Mouse (Mus musculus) hindbrain, embryonic 16.5 days (tissue): Measurements from ENCODE around the gene Aoc3. TPM values are rescaled to one million over a fixed set of nuclear protein-coding genes. Genes with fewer than 3 reads are reported as not detected.
A peak's percentile ranks its signal among the peaks of the same experiment; 100 is the strongest.

Experiments
- ATAC-seq: fragments of 200-750 bp; cut with Nextera tagmentation; 2 replicates; pipeline ENCODE4 v1.8.0; 2017; ENCODE audit warnings: moderate TSS enrichment, moderate library complexity
- H3K27ac ChIP-seq: fragments of 300-500 bp; sonication (generic); 2 replicates; pipeline ENCODE4 v1.5.1; 2014; ENCODE audit warnings: low read depth, mild to moderate bottlenecking, control low read depth, low read length, moderate library complexity
- H3K27me3 ChIP-seq: fragments of 300-500 bp; sonication (generic); replicated peaks from 2 replicates; pipeline ENCODE4 v1.6.1; 2014; ENCODE audit warnings: low read length; ENCODE audit not compliant: control insufficient read depth, insufficient read depth
- H3K36me3 ChIP-seq: fragments of 300-500 bp; sonication (generic); 2 replicates; pipeline ENCODE4 v1.6.1; 2014; ENCODE audit warnings: mild to moderate bottlenecking, low read length, moderate library complexity, mixed read lengths; ENCODE audit not compliant: control insufficient read depth, insufficient read depth
- H3K4me1 ChIP-seq: fragments of 300-500 bp; sonication (generic); 2 replicates; pipeline ENCODE4 v1.6.1; 2014; ENCODE audit warnings: low read depth, low read length; ENCODE audit not compliant: control insufficient read depth, insufficient read depth
- H3K4me2 ChIP-seq: fragments of 300-500 bp; sonication (generic); 2 replicates; pipeline ENCODE4 v1.6.1; 2014; ENCODE audit warnings: mild to moderate bottlenecking, low read length, control low read depth, moderate library complexity
- H3K4me3 ChIP-seq: fragments of 300-500 bp; sonication (generic); 2 replicates; pipeline ENCODE4 v1.5.1; 2014; ENCODE audit warnings: mild to moderate bottlenecking, low read length, control low read depth, moderate library complexity
- H3K9ac ChIP-seq: fragments of 300-500 bp; sonication (generic); 2 replicates; pipeline ENCODE4 v1.6.1; 2014; ENCODE audit warnings: low read depth, mild to moderate bottlenecking, control low read depth, low read length, moderate library complexity
- H3K9me3 ChIP-seq: fragments of 300-500 bp; sonication (generic); 2 replicates; pipeline ENCODE4 v1.6.1; 2014; ENCODE audit warnings: mild to moderate bottlenecking, low read length, moderate library complexity; ENCODE audit not compliant: control insufficient read depth
- WGBS: fragments of 180-500 bp; shearing (Covaris S2); extraction: QIAGEN DNeasy Blood & Tissue Kit; methylation state at CpG from one replicate; pipeline ENCODE4 v1.1.7; 2014; 5-methylcytosine and 5-hydroxymethylcytosine counted together
- polyA plus RNA-seq: library from polyadenylated mRNA; unstranded; fragments of >200 nt; fragmentation: Nextera tagmentation; extraction: Ambion mirVana; gene quantifications from 2 replicates; pipeline ENCODE4 v1.2.1, GENCODE M21; 2015

Aoc3 gene
- polyA plus RNA-seq = 0.15 and 0.29 TPM in 2 replicates

DNA sequence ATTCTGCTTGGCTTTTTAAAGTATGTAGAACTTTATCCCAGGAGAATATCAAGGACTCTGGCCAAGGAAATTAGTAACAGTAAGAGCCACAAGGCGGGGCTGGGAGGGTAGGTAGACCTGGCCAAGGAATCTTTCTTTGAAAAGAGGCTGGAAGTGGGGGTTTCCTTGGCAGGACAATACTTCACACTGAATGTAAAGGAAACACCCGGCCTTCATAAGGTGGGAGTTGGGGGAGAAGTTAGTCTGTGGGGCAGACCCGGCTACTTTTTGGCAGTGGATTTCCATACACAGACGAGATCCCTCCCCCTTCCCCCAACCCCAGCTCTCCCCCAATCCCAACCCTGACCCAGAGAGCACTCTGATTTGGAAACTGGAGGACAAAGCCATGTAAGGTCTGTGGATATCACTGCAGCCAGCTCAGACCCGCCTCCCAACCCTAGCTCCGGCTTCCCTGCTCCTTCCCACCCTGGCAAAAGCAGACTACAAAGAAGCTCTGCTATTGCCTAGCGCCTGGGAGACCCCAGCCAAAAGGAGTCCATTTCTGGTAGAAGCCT lies at the start of gene Aoc3:
TSS of gene Aoc3 (plus strand) at position 235 of the 554 bp plus-strand sequence.
- WGBS = 67% methylated on average over 7 of the region's 7 CpGs

DNA sequence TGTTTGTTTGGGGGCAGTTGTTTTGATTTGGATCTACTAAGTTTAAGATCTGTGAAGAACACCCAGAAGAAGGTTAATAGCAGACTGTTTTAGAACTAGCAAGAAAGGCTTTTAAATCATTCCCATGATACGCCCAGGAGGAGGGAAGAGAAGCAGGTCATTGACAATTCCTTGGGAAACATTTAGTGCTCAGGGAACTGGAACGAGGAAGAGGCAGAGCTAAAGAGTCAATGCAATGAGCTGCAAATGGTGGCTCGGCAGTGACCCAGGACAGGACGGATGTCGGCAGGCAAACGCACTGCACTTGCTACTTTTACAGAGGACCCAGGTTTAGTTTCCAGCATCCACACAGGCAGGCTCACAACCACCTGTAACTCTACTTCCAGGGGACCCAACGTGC lies 49.6 kb upstream of the Aoc3 start:
- H3K36me3 ChIP-seq = no peaks in the 10 kb centered on the region
- no peaks in the 10 kb centered on the region for H3K9me3 ChIP-seq
- 37% methylated on average over 7 of the region's 7 CpGs for WGBS
- no peak overlapping the region for H3K4me3 ChIP-seq
- peaks cover 24% of the 10 kb centered on the region for H3K4me1 ChIP-seq
- no peaks in the 10 kb centered on the region for H3K27me3 ChIP-seq
- no peak overlapping the region for H3K27ac ChIP-seq
- no peak overlapping the region for H3K9ac ChIP-seq
- no peak for ATAC-seq
- no peak overlapping the region for H3K4me2 ChIP-seq

More for the DNA sequence above, at the start of gene Aoc3:
- no peak for ATAC-seq
- Histone ChIP-seq H3K9ac (no peak within 1 kb of the TSS), H3K27me3 (no peaks in the 10 kb centered on the region), H3K4me1 (no peaks in the 10 kb centered on the region), H3K9me3 (no peaks in the 10 kb centered on the region), H3K36me3 (no peaks in the 10 kb centered on the region), H3K4me3 (no peak within 1 kb of the TSS), H3K27ac (no peak within 1 kb of the TSS), H3K4me2 (no peak within 1 kb of the TSS)

DNA sequence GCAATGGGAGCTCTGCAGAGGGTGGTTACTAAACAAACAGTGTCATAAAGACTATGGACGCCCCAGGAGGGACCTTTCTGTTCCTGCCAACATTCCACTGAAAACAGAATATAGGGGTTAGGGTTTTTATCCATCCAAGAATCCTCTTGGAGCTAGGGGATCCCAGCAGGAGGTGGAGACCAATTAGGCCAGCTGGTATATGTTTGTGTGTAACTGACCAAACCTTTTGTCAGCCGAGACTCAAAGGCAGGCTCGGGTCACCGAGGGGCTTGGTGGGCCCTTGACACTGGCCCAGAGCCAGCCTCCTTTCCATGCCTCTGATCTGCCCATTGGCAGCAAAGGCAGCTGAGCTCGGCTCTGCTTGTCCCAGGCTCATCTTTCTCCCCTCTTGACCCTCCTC lies 47.5 kb upstream of the Aoc3 start:
- no peak overlapping the region for H3K4me3 ChIP-seq
- H3K9me3 ChIP-seq = no peaks in the 10 kb centered on the region
- no peak overlapping the region for H3K27ac ChIP-seq
- H3K36me3 ChIP-seq = no peaks in the 10 kb centered on the region
- no peak for ATAC-seq
- no peak overlapping the region for H3K4me2 ChIP-seq
- H3K27me3 ChIP-seq = no peaks in the 10 kb centered on the region
- H3K4me1 ChIP-seq = peaks cover 8% of the 10 kb centered on the region
- WGBS = 32% methylated on average over 5 of the region's 5 CpGs
- H3K9ac ChIP-seq = no peak overlapping the region

DNA sequence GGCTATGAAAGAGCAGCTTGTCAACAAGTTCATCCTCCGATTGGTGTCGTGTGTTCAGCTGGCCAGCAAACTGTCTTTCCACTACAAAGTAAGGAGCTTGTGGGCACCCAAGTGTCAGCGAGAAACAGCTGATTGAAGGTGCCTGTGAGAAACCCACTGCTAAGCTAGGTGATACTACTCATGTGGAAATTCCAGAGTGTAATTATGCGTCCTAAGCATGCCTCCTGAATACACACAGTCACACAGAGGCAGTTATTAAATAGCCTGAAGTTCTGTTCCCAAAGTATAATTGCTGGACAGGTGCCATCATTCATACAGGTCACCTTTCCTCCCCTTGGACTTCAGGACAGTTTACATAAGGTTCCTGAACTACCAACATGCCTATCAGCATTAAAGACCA lies 46.6 kb upstream of the Aoc3 start:
- 71% methylated on average over 4 of the region's 4 CpGs for WGBS
- Histone ChIP-seq H3K27me3 (no peaks in the 10 kb centered on the region), H3K27ac (no peak overlapping the region), H3K4me1 (peaks cover 5% of the 10 kb centered on the region), H3K9me3 (no peaks in the 10 kb centered on the region), H3K9ac (no peak overlapping the region), H3K36me3 (peaks cover 3% of the 10 kb centered on the region; the same call in 1 of the 2 replicates), H3K4me2 (no peak overlapping the region), H3K4me3 (no peak overlapping the region)
- no peak for ATAC-seq

DNA sequence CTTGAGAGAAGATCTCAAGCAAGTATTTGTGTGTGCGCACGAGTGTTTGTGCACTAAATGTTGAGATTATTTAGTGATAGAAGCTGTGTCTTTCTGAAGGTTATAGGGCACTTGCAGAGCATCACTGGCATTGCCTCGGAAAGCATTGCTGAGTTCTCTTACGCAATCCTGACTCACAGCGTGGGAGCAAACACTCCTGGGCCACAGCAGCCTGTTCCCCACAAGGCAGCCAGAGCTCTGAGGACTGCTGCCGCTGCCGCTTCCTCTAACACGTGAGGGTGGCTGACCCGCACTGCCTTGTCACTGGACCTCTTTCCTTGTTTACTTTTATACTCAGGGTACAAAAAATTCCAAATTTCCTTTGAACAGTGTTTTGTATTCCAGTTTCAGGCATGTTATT lies 43.1 kb upstream of the Aoc3 start:
- no peak overlapping the region for H3K9ac ChIP-seq
- H3K4me1 ChIP-seq = no peaks in the 10 kb centered on the region
- 78% methylated on average over 9 of the region's 9 CpGs for WGBS
- no peak overlapping the region for H3K4me2 ChIP-seq
- ATAC-seq = no peak
- H3K9me3 ChIP-seq = no peaks in the 10 kb centered on the region
- peaks cover 15% of the 10 kb centered on the region for H3K36me3 ChIP-seq
- H3K4me3 ChIP-seq = no peak overlapping the region
- H3K27me3 ChIP-seq = no peaks in the 10 kb centered on the region
- no peak overlapping the region for H3K27ac ChIP-seq

DNA sequence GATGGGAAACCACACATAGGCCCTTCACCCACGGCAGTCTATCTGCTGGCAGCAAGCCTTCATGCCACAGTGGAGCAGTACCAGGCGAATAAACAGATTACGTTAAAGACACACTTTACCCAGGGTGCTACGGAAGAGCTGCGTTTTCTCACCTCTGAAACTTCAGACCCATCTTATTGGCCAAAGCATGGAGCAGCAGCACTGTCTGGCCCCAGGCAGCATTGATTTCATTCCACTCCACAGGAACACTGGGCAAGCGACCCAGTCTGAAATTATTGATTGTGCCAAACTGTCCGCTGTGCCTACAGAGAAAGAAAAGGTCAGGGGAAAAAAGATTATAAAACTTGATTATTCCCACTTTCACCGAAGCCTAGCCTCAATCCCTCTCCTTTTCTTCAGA lies 39.2 kb upstream of the Aoc3 start:
- no peaks in the 10 kb centered on the region for H3K4me1 ChIP-seq
- H3K4me3 ChIP-seq = no peak overlapping the region
- WGBS = 96% methylated on average over 8 of the region's 8 CpGs
- no peaks in the 10 kb centered on the region for H3K27me3 ChIP-seq
- no peak overlapping the region for H3K27ac ChIP-seq
- peaks cover 21% of the 10 kb centered on the region for H3K36me3 ChIP-seq
- H3K9ac ChIP-seq = no peak overlapping the region
- H3K9me3 ChIP-seq = no peaks in the 10 kb centered on the region
- ATAC-seq = no peak
- no peak overlapping the region for H3K4me2 ChIP-seq

DNA sequence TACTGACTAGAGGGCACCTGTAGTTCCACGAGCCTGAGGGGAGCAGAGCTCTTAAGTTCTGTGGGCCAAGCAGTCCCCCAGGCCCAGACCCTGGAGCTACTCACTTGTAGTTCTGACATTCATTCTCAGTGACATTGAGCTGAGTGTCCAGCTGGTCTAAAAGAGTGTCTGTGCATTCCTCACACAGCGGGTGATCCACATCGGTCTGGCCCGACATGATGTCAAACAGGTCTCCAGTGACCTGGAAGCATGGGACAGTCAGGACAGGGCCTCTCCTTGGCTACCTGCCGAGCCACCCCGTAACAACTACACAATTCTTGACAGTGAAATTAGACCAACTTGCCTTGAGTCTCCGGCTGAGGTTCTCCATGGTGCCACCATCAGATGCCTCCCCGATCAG lies 35.2 kb upstream of the Aoc3 start:
- Histone ChIP-seq H3K27ac (no peak overlapping the region), H3K9ac (no peak overlapping the region), H3K4me1 (peaks cover under 1% of the 10 kb centered on the region; the same call in 1 of the 2 replicates), H3K4me3 (no peak overlapping the region), H3K27me3 (no peaks in the 10 kb centered on the region), H3K4me2 (no peak overlapping the region), H3K9me3 (no peaks in the 10 kb centered on the region), H3K36me3 (peaks cover 16% of the 10 kb centered on the region)
- 89% methylated on average over 8 of the region's 8 CpGs for WGBS
- ATAC-seq = no peak

DNA sequence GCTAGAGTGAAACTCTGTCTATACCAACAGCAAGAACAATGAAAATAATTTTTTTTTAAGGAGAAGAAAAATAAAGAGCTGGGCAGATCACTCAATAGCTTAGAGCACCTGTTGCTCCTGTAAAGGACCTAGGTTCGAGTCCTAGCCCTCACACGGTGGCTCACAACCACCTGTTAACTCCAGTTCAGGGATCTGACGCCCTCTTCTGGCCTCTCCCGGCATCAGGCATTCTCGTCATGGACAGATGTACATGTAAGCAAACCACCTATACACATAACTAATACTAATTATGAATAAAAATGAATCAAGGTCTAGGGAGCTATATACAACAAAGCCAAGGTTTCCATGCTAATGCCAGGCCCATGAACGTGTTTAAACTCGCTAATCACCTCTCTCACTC lies 29.5 kb upstream of the Aoc3 start:
- ATAC-seq = no peak
- Histone ChIP-seq H3K9me3 (no peaks in the 10 kb centered on the region), H3K4me2 (peak overlapping the region; percentile 99), H3K27ac (no peak overlapping the region), H3K27me3 (no peaks in the 10 kb centered on the region), H3K4me3 (peak overlapping the region; percentile 97), H3K9ac (peak overlapping the region; percentile 90), H3K36me3 (peaks cover 4% of the 10 kb centered on the region; the same call in 1 of the 2 replicates), H3K4me1 (peaks cover 16% of the 10 kb centered on the region)
- WGBS = 65% methylated on average over 7 of the region's 7 CpGs

DNA sequence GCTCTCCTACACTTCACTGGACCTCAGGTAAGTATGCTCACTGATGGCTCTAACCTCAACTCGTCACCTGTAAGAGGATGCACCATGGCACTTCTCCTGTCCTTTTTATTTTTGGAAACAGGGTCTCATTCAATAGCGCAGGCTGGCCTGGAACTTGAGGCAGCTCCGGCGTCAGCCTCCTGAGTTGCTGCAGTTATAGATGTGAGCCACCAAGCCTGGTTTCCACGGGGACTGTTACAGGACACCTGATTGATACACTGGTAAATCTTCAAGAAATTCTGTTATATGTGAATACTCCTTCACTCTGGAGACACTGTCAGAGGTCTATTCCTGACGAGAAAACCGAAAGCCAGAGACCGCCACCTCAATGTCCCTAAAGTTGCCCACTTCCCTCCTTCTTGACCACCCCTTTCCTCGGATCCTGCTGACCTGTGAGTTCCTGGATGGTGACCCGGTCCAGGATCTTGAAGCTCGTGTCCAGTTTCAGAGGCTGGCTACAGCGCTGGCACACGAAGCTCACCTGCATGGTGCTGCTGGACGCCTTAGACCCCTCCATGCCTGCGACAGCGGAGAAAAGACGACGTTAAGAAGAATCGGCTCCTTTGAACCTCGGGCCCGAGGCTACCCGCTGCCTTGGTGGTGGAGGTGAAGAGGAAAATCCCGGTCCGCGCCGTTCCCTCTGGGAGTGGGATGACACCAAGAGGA lies 29.0 kb upstream of the Aoc3 start:
- H3K4me2 ChIP-seq = peak overlapping the region; percentile 99
- no peaks in the 10 kb centered on the region for H3K27me3 ChIP-seq
- peaks cover 4% of the 10 kb centered on the region; the same call in 1 of the 2 replicates for H3K36me3 ChIP-seq
- H3K4me1 ChIP-seq = peaks cover 16% of the 10 kb centered on the region
- peak overlapping the region; percentile 80 for H3K27ac ChIP-seq
- no peaks in the 10 kb centered on the region for H3K9me3 ChIP-seq
- no peak; the same call in 1 of the 2 replicates for ATAC-seq
- 13% methylated on average over 26 of the region's 26 CpGs for WGBS
- H3K9ac ChIP-seq = peak overlapping the region; percentile 90
- peak overlapping the region; percentile 97 for H3K4me3 ChIP-seq
